Mouse (Mus musculus) layer of hippocampus, adult 8-10 months (tissue): ENCODE measurements at regions not wholly inside any gene's neighbourhood (a gene's known extent, or its start where the extent isn't known, plus 50 kb on each side); places are given as distances from the start of the nearest gene placed in this dataset.
A peak's percentile ranks its signal among the peaks of the same experiment; 100 is the strongest.

ENCODE experiments used
- DNase-seq, 2 experiments: peaks; one replicate each; pipeline ENCODE4 v3.0.0; 2022; ENCODE audit warnings: low spot score in 2 of 2

- DNase-seq = no peak
Measured at GRCm38 (mm10) chr1:189584831-189585230, 103.1 kb downstream of the Cenpf start.

GRCm38 (mm10) chr1:189581427-189581826 is 106.5 kb downstream of the Cenpf start:
- no peak for DNase-seq

GRCm38 (mm10) chr1:189579358-189579757 is 108.5 kb downstream of the Cenpf start:
- DNase-seq = peak; percentile 6 to 35

- DNase-seq = no peak
Measured at GRCm38 (mm10) chr1:189576311-189577002, 111.4 kb downstream of the Cenpf start.

- DNase-seq = no peak
Measured at GRCm38 (mm10) chr1:189575525-189576240, 112.2 kb downstream of the Cenpf start.

GRCm38 (mm10) chr1:189566491-189566890 is 121.4 kb downstream of the Cenpf start:
- DNase-seq = no peak

GRCm38 (mm10) chr1:189561831-189562230 is 126.1 kb downstream of the Cenpf start:
- DNase-seq = no peak

- no peak for DNase-seq
Measured at GRCm38 (mm10) chr1:189560576-189560975, 127.3 kb downstream of the Cenpf start.

- DNase-seq = no peak
Measured at GRCm38 (mm10) chr1:189550851-189551250, 137.0 kb downstream of the Cenpf start.

GRCm38 (mm10) chr1:189532834-189533233 is 130.8 kb upstream of the Kcnk2 start:
- no peak for DNase-seq

- no peak for DNase-seq
Measured at GRCm38 (mm10) chr1:189526329-189526728, 124.3 kb upstream of the Kcnk2 start.

GRCm38 (mm10) chr1:189515476-189515875 is 113.4 kb upstream of the Kcnk2 start:
- DNase-seq = no peak

- no peak for DNase-seq
Measured at GRCm38 (mm10) chr1:189513358-189513757, 111.3 kb upstream of the Kcnk2 start.

GRCm38 (mm10) chr1:189507301-189507700 is 105.2 kb upstream of the Kcnk2 start:
- DNase-seq = peak; percentile 28

- DNase-seq = no peak
Measured at GRCm38 (mm10) chr1:189499703-189500102, 97.6 kb upstream of the Kcnk2 start.

- DNase-seq = no peak
Measured at GRCm38 (mm10) chr1:189499141-189499540, 97.1 kb upstream of the Kcnk2 start.

- DNase-seq = no peak
Measured at GRCm38 (mm10) chr1:189497031-189497430, 95.0 kb upstream of the Kcnk2 start.

GRCm38 (mm10) chr1:189495386-189496150 is 93.5 kb upstream of the Kcnk2 start:
- DNase-seq = peak; percentile 48 to 70

GRCm38 (mm10) chr1:189494896-189495295 is 92.8 kb upstream of the Kcnk2 start:
- no peak for DNase-seq

- DNase-seq = no peak
Measured at GRCm38 (mm10) chr1:189485336-189485735, 83.3 kb upstream of the Kcnk2 start.

GRCm38 (mm10) chr1:189483331-189483730 is 81.3 kb upstream of the Kcnk2 start:
- DNase-seq = no peak

- DNase-seq = no peak
Measured at GRCm38 (mm10) chr1:189478051-189478450, 76.0 kb upstream of the Kcnk2 start.
